22 mouse cellular contexts compared by ENCODE assay signal in genomic region chr4:24799037-24799436, GRCm38 (mm10). TPM values are rescaled to one million over a fixed set of nuclear protein-coding genes. Genes with fewer than 3 reads are reported as not detected.
DNase-seq lines count a peak whose midpoint lies in the region; ATAC-seq and TF ChIP-seq lines count a peak whose summit lies in the region.
"Had no signal": no experiment of that assay in that cellular context is flagged by ENCODE, and none has a peak within 500 bp of the region (broad histone marks: within the 10 kb centered on the region; RNA-seq: fewer than 3 reads in every experiment).

No protein-coding gene starts in this region.

- H3K27me3 ChIP-seq in hindbrain, embryonic 16.5 days (replicated peaks; ENCODE audit: control insufficient read depth, insufficient read depth, low read length), result no peaks in the 10 kb centered on the region
- H3K27me3 ChIP-seq in hindbrain, embryonic 13.5 days, result no peaks in the 10 kb centered on the region
- H3K27me3 ChIP-seq: CH12.LX; forebrain, embryonic 13.5 days; heart, embryonic 15.5 days; limb, embryonic 15.5 days had no signal

- no peak overlapping the region for H3K9ac ChIP-seq in hindbrain, embryonic 16.5 days (ENCODE audit: low read depth, low read length)
- no peak overlapping the region for H3K9ac ChIP-seq in hindbrain, embryonic 13.5 days
- H3K9ac ChIP-seq: embryonic facial prominence, embryonic 12.5 days; forebrain, embryonic 13.5 days; heart, embryonic 15.5 days; limb, embryonic 15.5 days had no signal

- no peak for TF ChIP-seq POLR2A in olfactory bulb, adult 2 months (IDR thresholded peaks at IDR 0.05; ENCODE audit: insufficient read depth, low read depth, low read length)

- H3K9me3 ChIP-seq in hindbrain, embryonic 16.5 days (ENCODE audit: control insufficient read depth, low read length), result no peaks in the 10 kb centered on the region
- no peaks in the 10 kb centered on the region for H3K9me3 ChIP-seq in hindbrain, embryonic 13.5 days
- H3K9me3 ChIP-seq: embryonic facial prominence, embryonic 12.5 days; forebrain, embryonic 13.5 days; heart, embryonic 15.5 days; limb, embryonic 15.5 days had no signal

- no peak overlapping the region for H3K4me2 ChIP-seq in hindbrain, embryonic 16.5 days (ENCODE audit: low read length)
- no peak overlapping the region for H3K4me2 ChIP-seq in hindbrain, embryonic 13.5 days
- H3K4me2 ChIP-seq: embryonic facial prominence, embryonic 12.5 days; forebrain, embryonic 13.5 days; heart, embryonic 15.5 days; limb, embryonic 15.5 days; midbrain, embryonic 11.5 days had no signal

- no peak for TF ChIP-seq CTCF in olfactory bulb, adult 2 months (IDR thresholded peaks at IDR 0.05; ENCODE audit: insufficient read depth, low read depth, low read length)

- no peaks in the 10 kb centered on the region for H3K36me3 ChIP-seq in hindbrain, embryonic 16.5 days (ENCODE audit: control insufficient read depth, insufficient read depth, low read length)
- H3K36me3 ChIP-seq in hindbrain, embryonic 13.5 days, result no peaks in the 10 kb centered on the region
- H3K36me3 ChIP-seq: embryonic facial prominence, embryonic 12.5 days; heart, embryonic 15.5 days; limb, embryonic 15.5 days had no signal

- H3K27ac ChIP-seq in hindbrain, embryonic 16.5 days (ENCODE audit: low read depth, low read length), result no peak overlapping the region
- no peak overlapping the region for H3K27ac ChIP-seq in hindbrain, embryonic 13.5 days
- H3K27ac ChIP-seq in olfactory bulb, adult 2 months (ENCODE audit: insufficient read depth, low read depth, low read length), result peak overlapping the region; percentile 68; the same call in 1 of the 2 replicates
- H3K27ac ChIP-seq: embryonic facial prominence, embryonic 12.5 days; forebrain, embryonic 13.5 days; heart, embryonic 15.5 days; limb, embryonic 15.5 days had no signal

- peak; percentile 10 for DNase-seq in urinary bladder, postnatal 14 days (ENCODE audit: low spot score)
- DNase-seq in urinary bladder, adult 18-20 months (ENCODE audit: low spot score in 2 of 2), result no peak
- DNase-seq in thymus, adult 18-20 months, result no peak
- DNase-seq in gastrocnemius, postnatal 4 days (ENCODE audit: low spot score in 2 of 2), result no peak
- DNase-seq: cerebellum, adult 9-11 months; gastrocnemius, postnatal 25 days; heart, postnatal 4 days; thymus, postnatal 36 days had no signal

- WGBS in hindbrain, embryonic 16.5 days, result 80% methylated on average over 6 of the region's 6 CpGs
- 84% methylated on average over 6 of the region's 6 CpGs for WGBS in hindbrain, embryonic 13.5 days
- WGBS in olfactory bulb, adult 2 months, result 25% methylated on average over 6 of the region's 6 CpGs

- H3K4me1 ChIP-seq in hindbrain, embryonic 16.5 days (ENCODE audit: control insufficient read depth, insufficient read depth, low read depth, low read length), result no peaks in the 10 kb centered on the region; the same call in 1 of the 2 replicates
- no peaks in the 10 kb centered on the region; the same call in 1 of the 2 replicates for H3K4me1 ChIP-seq in hindbrain, embryonic 13.5 days (replicated peaks)
- peaks cover 13% of the 10 kb centered on the region for H3K4me1 ChIP-seq in olfactory bulb, adult 2 months (ENCODE audit: control insufficient read depth, insufficient read depth, low read length)
- H3K4me1 ChIP-seq: embryonic facial prominence, embryonic 12.5 days; heart, embryonic 15.5 days had no signal

- no peak overlapping the region for H3K4me3 ChIP-seq in hindbrain, embryonic 16.5 days (ENCODE audit: low read length)
- no peak overlapping the region for H3K4me3 ChIP-seq in hindbrain, embryonic 13.5 days
- H3K4me3 ChIP-seq in olfactory bulb, adult 2 months (ENCODE audit: insufficient read depth, low read depth, low read length), result no peak overlapping the region
- H3K4me3 ChIP-seq: embryonic facial prominence, embryonic 12.5 days; erythroblast, embryonic 14.5 days; forebrain, embryonic 13.5 days; heart, embryonic 15.5 days; left cerebral cortex, adult 2 months; limb, embryonic 15.5 days had no signal

- peak; percentile 34; the same call in 1 of the 2 replicates for ATAC-seq in hindbrain, embryonic 16.5 days
- no peak for ATAC-seq in hindbrain, embryonic 13.5 days (ENCODE audit: low FRiP score)
- ATAC-seq in cerebellum, adult (ENCODE audit: insufficient number of reproducible peaks, low FRiP score, low TSS enrichment), result no peak
- ATAC-seq: forebrain, embryonic 13.5 days; lung, postnatal 0 days had no signal

RNA-seq across cellular contexts. Expression of gene Klhl32, which starts 51.9 kb away (rescaled TPM):
- polyA plus RNA-seq in hindbrain, embryonic 16.5 days (2015; fragmentation: Nextera tagmentation; extraction: Ambion mirVana), result 37.1 and 38.5 TPM in 2 replicates
- polyA plus RNA-seq in hindbrain, embryonic 13.5 days (2015; fragmentation: Nextera tagmentation; extraction: Ambion mirVana), result 24.6 and 26.2 TPM in 2 replicates
- not detected in 2 replicates for polyA plus RNA-seq in olfactory bulb, adult 2 months (2012; ENCODE audit: insufficient read depth, insufficient read length, low replicate concordance, missing spikeins)
- total RNA-seq in gastrocnemius, postnatal 4 days (2021), result under 1 TPM; 0.39 to 0.62 TPM
- total RNA-seq: MEL had no signal
